Mouse (Mus musculus) hematopoietic stem cell, adult 5-6 weeks (primary cell): ENCODE data around the gene Zbtb20. TPM values are rescaled to one million over a fixed set of nuclear protein-coding genes. Genes with fewer than 3 reads are reported as not detected.

Experiments used
- ATAC-seq, 2 experiments: fragments of 125-278 bp in 1 of 2; replicated peaks in 1 of 2; 2 replicates each; pipeline ENCODE4 v1.8.0; 2016 to 2017; ENCODE audit warnings: inconsistent platforms in 2 of 2, mild to moderate bottlenecking in 2 of 2, moderate number of reproducible peaks in 2 of 2, low read depth in 1 of 2, moderate TSS enrichment in 1 of 2; ENCODE audit not compliant: low FRiP score in 2 of 2, poor library complexity in 2 of 2, severe bottlenecking in 2 of 2, insufficient read depth in 1 of 2, low TSS enrichment in 1 of 2
- total RNA-seq: library from RNA; stranded (forward); fragments of 172-1452, 232-1000 nt; gene quantifications from 2 replicates; pipeline ENCODE4 v1.2.3, GENCODE M21; 2017

Zbtb20 gene
- total RNA-seq, 1 experiment from 2014 or later = 34.1 TPM

- no peak for ATAC-seq
Measured at GRCm38 (mm10) chr16:43302171-43302570, 426.5 kb downstream of the Zbtb20 start.

DNA sequence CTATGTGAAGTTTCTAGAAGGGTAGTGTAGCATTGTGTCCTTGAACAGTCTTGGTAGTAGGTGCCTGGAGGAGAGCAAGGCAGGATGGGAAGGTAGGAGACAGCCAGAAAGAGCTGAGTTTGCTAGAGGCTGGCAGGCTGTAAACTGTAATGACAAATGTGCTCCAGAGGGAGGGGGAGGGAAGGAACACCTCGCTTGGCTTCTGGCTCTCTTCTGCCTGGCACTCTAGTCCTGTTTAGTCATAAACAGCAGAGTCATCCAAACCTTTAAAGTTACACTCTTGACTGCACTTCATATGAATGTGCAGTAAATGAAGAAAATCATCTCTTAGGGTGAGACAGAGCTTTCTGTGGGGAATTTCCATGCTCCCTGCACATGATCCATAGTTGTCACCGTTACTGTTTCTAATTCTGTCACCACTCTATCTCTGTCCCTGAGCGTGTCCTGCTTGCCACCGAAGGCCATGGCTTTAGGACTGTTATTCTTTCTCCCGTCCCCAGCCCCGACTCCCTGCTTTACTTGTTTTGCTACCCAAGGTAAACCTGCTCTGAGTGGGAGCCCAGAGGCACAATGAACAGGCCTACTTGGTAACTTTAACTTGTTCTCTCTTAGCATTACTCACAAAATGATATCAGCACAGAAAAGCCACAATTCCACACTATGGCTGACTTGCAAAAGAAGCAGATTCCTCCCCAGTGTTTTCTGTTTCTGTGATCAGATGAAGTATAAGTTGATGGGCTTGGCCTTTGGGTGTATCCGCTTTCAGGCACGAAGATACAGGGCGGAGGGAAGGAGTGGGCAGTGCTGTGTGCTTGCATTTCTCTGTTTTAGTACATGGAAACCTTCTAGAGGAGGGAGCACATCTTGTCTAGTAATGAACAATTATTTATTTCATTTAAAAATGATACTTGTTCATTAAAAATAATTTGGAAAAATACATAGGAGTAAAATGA, 427.8 kb downstream of the Zbtb20 start:
- ATAC-seq = peak; percentile 48 to 81; a peak in 3 of 4 replicates

DNA sequence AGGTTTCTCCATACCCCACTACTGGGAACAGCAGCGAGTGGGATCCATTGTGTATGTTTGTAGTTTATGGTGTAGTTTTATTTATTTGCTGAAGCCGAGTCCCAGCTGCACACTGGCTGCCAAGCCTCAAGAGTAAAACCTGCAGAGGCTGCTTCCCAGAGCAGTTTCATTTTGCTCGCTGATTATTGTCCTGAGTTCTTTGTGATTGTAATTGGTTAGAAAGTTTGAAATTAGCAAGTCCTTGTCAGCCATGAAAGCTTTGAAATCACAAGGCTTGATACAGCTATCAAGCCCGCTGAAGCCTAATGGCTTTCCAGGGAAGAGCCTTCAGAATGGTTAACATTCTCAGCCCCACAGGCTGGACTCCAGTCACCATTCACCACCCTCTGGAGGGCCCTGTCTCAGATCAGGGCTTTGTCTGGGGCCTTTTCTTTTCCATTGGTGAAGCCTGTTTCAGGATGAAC, 434.3 kb downstream of the Zbtb20 start:
- no peak for ATAC-seq

DNA sequence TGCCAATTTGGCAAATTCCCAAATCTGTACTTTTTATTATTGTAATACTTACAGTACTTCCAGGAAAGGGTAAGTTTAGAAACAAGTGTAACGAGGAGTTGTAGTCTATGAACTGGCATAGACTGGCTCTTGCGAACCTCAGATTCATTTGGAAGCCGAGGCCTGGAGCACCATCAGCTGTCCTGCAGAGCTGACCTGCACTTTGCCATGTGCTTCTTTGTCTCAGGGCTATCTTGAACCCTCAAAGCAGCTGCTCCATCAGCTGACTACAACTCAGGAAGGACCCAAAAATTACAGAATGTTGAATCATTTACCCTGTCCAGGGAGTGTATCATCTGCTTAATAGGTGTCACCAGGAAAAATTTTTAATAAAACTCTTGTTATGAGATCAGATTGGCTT, 448.3 kb downstream of the Zbtb20 start:
- no peak for ATAC-seq

DNA sequence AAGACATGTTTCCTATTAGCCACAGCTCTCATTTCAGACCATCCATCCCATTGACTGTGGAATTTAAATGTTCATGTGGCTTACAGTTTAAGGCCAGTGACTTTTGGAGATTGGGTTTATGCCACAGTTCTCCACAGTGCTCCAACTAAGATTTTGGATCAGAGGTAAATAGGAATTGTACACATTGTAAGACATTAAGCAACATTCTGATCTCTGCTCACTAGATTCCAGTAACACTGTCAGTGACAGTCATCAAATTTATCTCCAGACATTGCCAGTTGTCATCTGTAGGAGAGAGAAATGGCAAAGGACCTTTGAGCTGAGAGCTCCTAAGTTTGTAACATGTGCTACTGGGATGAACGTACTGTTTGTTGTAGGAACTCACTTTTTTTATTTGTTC, 452.5 kb downstream of the Zbtb20 start:
- ATAC-seq = no peak

DNA sequence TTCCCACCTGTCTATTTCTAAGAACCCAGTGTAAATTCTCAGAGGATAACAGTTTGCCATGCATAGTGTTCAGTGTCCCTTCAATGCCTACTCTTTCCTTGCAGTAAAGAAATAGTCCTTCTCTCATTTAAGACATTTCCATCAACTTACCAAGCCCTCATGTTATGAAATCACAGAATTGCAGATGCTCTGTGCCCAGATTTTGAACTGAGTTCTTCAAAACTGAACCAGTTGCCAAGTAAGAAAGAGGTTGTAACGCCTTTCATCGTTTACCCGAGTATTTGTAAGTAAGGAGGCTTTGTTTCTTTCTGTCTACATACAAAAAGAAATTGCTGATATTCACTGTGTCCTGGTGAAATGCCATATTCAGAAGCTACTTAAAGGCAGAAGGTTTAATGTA, 454.5 kb downstream of the Zbtb20 start:
- ATAC-seq = no peak

DNA sequence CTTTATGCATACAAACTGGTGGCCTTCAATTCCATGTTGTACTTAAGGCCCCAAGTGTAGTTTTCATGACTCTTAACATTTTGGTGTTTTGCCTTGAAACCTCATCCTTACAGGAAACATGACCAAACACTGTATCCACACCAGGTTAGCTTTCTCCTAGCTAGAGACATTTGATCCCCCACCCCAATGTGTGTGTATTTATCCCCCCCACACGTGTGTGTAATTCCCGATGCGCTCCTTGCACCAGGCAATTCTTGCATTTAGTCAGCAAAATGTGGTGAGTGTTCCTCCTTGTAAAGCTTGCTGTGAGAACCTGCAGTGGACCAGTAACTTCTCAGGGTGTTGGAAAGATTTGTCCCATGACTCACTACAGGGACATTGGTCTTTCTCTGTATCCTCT, 455.8 kb downstream of the Zbtb20 start:
- no peak for ATAC-seq

GRCm38 (mm10) chr16:43332734-43333133, 457.1 kb downstream of the Zbtb20 start:
- ATAC-seq = no peak

DNA sequence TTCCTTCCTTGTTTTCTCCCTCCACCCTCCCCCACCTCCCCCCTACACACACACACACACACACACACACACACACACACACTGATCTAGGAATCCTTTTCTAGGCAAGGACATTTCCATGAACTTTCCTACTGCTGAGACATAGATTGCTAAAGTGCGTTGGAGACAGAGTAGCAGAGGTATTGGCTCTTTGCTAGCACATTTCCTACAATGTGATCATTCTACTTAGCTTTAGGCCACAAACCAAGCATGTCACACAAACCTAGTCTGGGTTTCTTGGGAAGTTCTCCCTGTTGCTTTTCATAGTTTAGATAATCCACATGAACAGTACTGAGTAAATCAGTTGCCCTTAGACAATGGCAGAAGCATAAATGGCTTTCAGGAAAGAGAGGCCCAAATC, 457.6 kb downstream of the Zbtb20 start:
- no peak for ATAC-seq

DNA sequence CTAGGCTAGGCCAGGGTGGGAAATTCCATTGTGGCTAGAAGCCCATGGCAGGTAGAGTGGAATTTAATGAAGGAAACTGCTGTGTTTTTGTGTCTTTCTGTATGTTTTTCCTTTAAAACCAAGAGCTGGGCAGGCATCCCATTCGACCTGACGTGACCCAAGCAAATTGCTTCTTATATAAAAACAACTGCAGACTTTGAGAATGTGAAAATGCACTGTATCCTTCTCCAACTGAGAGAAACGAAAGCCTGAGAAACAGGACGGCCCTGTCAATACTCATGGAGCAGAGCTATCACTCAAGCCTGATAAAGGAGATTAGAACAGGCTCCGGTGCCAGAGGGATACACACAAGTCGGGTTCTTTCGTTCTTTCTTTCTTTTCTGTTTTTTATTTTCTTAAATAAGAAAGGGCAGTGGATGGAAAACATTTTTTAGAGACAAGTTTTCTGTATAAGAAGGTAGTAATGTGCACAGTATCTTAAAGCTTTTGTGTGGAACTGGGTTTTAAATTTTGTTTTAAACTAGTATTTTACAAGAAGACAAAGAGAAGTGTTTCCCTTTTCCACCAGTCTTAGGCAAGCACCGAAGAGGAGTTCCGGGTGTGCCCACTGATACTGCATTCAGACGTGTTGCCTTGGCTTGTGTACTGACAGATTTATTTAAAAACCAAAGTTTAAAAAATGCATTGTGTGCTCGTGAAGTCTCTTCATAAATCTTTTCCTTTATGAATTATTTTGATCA, 458.9 kb downstream of the Zbtb20 start:
- ATAC-seq = peak in 1 of 2 experiments; percentile 27; a peak in 1 of 4 replicates

DNA sequence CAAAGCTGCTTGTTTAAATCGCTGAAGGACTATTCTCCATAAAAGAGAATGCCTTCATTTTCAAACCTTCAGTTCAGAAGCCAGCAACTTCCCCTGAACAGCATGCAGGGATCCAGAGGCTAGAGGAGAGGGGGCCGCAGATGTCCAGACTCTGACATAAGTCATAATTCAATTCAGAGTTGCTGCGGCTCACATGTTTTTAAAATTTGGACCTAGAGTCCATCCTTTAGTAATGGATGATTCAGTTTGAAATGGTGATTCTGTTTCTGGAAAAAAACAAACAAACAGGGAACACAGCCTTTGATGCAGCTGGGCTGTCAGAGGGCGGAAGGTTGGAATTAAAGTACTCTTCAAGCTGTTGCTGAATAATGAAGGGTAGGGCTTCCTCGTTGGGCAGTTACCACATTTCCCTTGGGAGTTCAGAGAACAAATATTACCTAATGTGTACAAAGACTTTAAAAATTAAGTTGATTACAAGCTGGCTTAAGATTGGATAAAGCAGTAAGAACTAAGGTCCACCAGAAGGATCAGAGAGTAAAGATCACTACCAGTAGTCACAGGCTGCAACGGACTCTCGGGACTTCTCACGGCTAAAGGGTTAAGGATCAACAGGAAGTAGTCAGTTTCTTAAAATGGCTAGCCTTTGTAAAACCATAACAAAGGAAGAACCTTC, 459.6 kb downstream of the Zbtb20 start:
- no peak for ATAC-seq

- ATAC-seq = no peak
Measured at GRCm38 (mm10) chr16:43335824-43336215, 460.1 kb downstream of the Zbtb20 start.

GRCm38 (mm10) chr16:43340712-43341111, 465.0 kb downstream of the Zbtb20 start:
- ATAC-seq = no peak

DNA sequence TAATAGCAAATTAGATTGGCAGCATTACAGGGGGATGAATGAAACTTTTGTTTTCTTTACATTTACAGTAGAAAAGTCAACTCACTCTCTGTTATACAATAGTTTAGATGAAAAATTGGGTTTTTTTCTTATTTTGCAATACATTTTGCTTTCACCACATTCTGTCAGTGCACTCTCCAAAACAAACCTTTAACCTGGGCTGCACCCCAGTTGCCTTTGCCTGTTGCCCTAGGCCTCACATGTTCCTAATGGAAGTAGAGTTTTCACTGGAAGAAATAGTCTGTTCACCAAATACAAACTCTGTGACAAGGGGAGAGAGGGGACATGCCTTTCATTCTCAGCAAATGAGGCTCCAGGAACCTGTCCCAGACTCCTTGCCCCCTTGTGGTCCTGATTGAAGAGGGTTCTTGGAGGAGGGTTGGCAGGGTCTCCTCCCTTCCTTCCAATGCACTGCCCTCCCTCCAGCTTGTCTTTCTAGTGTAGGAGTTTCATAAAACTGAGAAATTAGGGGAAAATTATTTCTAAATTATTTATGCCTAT, 466.3 kb downstream of the Zbtb20 start:
- ATAC-seq = no peak

DNA sequence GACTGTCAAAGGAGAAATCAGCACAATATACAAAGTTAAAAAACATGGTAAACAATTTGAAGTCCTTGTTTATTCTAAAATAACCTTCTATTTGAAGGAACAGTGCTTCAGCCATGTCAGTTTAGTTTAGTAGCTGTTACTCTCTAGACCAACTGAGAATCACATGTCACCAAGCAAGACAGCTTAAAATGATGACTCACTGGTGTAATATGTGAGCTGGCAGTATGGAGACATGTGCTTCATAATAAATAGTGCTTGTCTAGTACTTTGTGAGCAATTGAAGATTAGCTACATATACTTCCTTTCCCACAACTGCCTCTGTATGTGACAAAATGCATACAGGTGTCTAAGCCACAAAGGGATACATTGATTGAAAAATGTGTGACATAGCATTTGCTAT, 470.4 kb downstream of the Zbtb20 start:
- ATAC-seq = no peak

DNA sequence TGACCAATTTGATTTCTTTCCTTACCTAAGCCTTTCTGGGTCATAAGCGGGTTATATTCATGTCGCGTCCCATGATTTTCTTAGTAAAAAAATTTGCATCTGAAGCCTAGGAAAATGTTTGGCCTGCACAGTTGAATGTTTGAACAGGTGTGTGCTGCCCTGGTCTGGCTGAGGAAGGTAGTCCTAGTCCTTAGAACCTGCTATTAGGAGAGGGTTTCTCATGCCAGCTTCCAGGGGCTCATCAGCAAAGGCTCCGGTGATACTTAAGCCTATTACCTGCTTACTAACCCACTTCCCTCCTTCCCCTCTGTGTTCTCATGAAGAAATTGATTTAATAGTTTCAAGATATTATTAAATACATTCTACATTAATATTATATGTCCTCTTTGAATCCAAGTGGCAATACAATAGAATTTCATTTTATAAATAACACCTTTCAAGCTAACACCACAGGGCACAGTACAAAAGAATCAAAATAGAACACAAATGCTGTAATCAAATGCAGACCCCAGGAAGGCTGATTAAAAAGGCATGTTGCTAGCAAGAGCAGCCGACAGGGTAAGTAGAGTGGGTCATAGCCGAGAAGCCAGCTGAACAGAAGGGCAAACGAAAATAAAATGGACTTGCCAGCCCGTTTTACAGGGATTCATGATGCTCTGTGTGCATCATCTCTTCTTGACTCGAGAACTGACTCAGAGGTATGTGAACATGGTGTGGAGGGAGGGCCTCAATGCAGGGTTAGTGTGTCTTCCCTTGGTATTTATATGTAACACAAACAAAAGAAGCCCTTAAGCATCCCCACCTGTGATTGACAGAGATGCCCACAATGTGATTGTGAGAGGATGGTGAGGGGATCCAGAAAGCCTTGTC, 480.3 kb downstream of the Zbtb20 start:
- no peak for ATAC-seq

DNA sequence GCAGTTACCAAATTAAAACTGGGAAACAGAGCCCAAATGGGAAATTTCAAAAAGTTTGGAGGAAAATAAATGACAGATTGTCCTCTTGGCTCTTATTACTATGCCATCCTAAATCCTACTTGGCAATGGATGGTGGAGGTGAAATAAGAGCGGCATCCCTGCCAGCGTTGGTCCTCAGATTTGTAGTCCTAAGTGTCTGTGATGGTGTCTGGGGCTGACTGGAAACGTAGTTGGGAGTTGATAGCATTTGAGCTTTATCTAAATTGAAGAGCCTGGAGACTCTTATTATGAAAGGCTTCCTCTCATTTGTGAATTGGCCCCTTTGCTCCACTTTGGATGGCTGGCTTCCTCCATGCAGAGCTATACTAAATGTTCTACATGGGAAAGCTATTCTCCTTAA, 483.9 kb downstream of the Zbtb20 start:
- no peak for ATAC-seq
